Mouse (Mus musculus) limb, embryonic 15.5 days (tissue): ENCODE measurements around the gene Rsl1d1. TPM values are rescaled to one million over a fixed set of nuclear protein-coding genes. Genes with fewer than 3 reads are reported as not detected.

Source experiments
- ATAC-seq: fragments of 200-750 bp; cut with Nextera tagmentation; 2 replicates; pipeline ENCODE4 v1.8.0; 2017; ENCODE audit warnings: low read depth, moderate TSS enrichment; ENCODE audit not compliant: insufficient number of reproducible peaks, low FRiP score, low TSS enrichment
- H3K27ac ChIP-seq: fragments of 300-500 bp; sonication (generic); 2 replicates; pipeline ENCODE4 v1.5.1; 2015; ENCODE audit warnings: moderate library complexity, mild to moderate bottlenecking, inconsistent platforms
- H3K27me3 ChIP-seq: fragments of 300-500 bp; sonication (generic); 2 replicates; pipeline ENCODE4 v1.6.1; 2015; ENCODE audit warnings: inconsistent platforms
- H3K36me3 ChIP-seq: fragments of 300-500 bp; sonication (generic); 2 replicates; pipeline ENCODE4 v1.6.1; 2015; ENCODE audit warnings: inconsistent platforms
- H3K4me1 ChIP-seq: fragments of 300-500 bp; sonication (generic); 2 replicates; pipeline ENCODE4 v1.6.1; 2015; ENCODE audit warnings: inconsistent platforms
- H3K4me2 ChIP-seq: fragments of 300-500 bp; sonication (generic); 2 replicates; pipeline ENCODE4 v1.6.1; 2015; ENCODE audit warnings: mild to moderate bottlenecking, inconsistent platforms
- H3K4me3 ChIP-seq: fragments of 300-500 bp; sonication (generic); 2 replicates; pipeline ENCODE4 v1.5.1; 2015; ENCODE audit warnings: mild to moderate bottlenecking, inconsistent platforms
- H3K9ac ChIP-seq: fragments of 300-500 bp; sonication (generic); 2 replicates; pipeline ENCODE4 v1.6.1; 2015; ENCODE audit warnings: inconsistent platforms
- H3K9me3 ChIP-seq: fragments of 300-500 bp; sonication (generic); 2 replicates; pipeline ENCODE4 v1.6.1; 2016; ENCODE audit warnings: inconsistent platforms
- WGBS: fragments of 180-500 bp; shearing (Covaris S2); methylation state at CpG from one replicate; pipeline ENCODE4 v1.1.7; 2015; 5-methylcytosine and 5-hydroxymethylcytosine counted together
- polyA plus RNA-seq: library from polyadenylated mRNA; unstranded; fragments of >200 nt; fragmentation: Nextera tagmentation; extraction: Ambion mirVana; gene quantifications from 2 replicates; pipeline ENCODE4 v1.2.1, GENCODE M21; 2015

The Rsl1d1 gene
- polyA plus RNA-seq, result 156 and 160 TPM in 2 replicates

DNA sequence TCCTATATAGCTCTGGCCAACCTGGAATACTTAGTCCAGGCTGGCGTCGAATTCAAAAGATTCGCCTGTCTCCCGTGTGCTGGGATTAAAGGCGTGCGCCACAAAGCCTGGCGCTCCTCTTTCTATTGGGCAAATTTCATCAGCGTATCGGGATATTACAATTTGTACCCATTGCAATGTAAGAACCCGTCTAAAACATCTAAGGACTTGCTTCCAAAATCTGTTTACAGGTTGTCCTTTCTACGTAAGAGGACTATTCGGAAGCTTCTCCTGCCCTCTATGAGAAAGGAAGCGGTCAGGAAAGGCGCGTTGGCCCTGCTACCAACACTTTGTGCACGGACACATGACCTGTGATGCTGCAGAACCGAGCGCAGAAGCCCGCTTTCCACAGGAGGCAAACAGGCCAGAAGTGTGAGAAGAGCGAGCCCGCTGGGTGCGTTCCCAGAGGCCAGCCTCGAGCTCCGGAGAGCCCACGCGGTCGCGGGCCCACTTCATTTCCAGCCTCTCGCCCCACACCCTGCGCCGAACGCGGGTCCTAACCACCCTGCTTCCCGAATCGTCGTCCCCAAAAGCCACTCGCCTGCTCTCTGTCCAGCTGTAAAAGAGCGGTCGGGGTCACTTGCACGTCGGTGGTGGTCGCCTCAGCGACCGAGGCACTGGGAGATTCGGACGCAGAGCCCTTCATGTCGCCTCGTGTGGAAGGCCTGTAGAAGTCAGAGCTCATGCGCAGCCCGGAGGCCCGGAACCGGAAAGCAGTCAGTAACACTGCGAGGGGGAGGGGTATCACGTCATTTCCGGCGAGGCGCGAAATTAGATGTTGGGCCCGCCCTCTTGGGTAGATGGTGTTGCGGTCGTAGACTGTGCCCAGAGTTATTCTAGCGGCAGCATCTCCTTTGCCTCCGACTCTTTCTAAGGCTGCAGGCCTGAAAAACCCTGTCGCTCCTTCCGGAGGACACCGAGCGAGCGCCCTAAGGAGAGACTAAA lies at the start of gene Rsl1d1:
TSS of gene Rsl1d1 (minus strand) at position 761 of the 984 bp plus-strand sequence.
- H3K4me1 ChIP-seq, result peaks cover 28% of the 10 kb centered on the region
- H3K9me3 ChIP-seq, result no peaks in the 10 kb centered on the region
- WGBS, result under 1% methylated on average over 68 of the region's 68 CpGs
- ATAC-seq, result peak; percentile 97
- H3K27ac ChIP-seq, result peak within 1 kb of the TSS; percentile 88
- peaks cover 42% of the 10 kb centered on the region for H3K36me3 ChIP-seq
- no peaks in the 10 kb centered on the region for H3K27me3 ChIP-seq
- peak within 1 kb of the TSS; percentile 82 for H3K4me2 ChIP-seq
- H3K4me3 ChIP-seq, result peak within 1 kb of the TSS; percentile 73
- H3K9ac ChIP-seq, result peak within 1 kb of the TSS; percentile 74

DNA sequence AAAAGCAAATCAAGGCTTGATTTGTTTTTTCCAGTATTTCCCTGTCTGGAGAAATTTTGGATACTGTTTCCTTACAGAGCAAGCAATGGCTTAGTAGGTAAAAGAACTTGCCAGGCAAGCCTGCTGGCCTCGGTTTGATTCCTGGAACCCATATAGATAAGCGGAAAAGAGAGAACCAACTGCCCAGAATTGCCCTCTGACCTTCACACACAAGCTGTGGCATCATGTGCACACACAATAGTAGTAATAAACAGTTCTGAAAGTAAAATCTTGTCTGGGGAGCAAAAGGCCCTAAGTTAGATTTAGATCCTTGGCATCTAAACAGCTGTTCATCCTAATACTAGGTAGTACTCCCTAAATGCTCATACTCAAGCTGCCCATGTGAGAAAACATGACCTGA lies 44.7 kb upstream of the Rsl1d1 start:
- WGBS, result 77% methylated on average over 2 of the region's 2 CpGs
- Histone ChIP-seq H3K36me3 (peaks cover 3% of the 10 kb centered on the region; the same call in 1 of the 2 replicates), H3K4me1 (peaks cover 8% of the 10 kb centered on the region; the same call in 1 of the 2 replicates), H3K9ac (no peak overlapping the region), H3K9me3 (no peaks in the 10 kb centered on the region), H3K4me3 (no peak overlapping the region), H3K27me3 (no peaks in the 10 kb centered on the region), H3K27ac (no peak overlapping the region), H3K4me2 (no peak overlapping the region)
- no peak for ATAC-seq

DNA sequence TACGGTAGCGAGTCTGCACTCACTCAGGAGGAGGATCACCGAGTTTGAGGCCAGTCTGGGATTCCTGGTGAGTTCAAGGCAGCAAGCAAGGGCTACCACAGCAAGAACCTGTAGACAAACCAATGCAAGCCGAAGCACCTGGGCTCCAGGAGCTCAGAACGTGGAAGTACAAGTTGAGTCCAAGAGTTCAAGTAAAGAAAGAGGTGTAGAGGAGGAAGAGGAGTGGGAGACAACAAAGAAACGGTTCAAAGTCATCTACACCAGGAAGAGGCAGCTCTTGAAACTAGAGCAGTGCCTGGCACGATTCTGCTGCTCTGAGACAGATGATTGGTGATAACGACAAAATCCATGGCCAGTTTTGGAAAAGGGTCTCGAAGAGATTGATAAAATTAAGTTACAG lies 42.6 kb upstream of the Rsl1d1 start:
- H3K36me3 ChIP-seq, result peaks cover 3% of the 10 kb centered on the region; the same call in 1 of the 2 replicates
- H3K27ac ChIP-seq, result no peak overlapping the region
- no peaks in the 10 kb centered on the region for H3K4me1 ChIP-seq
- no peak overlapping the region for H3K4me2 ChIP-seq
- no peak overlapping the region for H3K4me3 ChIP-seq
- no peaks in the 10 kb centered on the region for H3K27me3 ChIP-seq
- H3K9ac ChIP-seq, result no peak overlapping the region
- 79% methylated on average over 9 of the region's 9 CpGs for WGBS
- no peaks in the 10 kb centered on the region for H3K9me3 ChIP-seq
- ATAC-seq, result no peak

DNA sequence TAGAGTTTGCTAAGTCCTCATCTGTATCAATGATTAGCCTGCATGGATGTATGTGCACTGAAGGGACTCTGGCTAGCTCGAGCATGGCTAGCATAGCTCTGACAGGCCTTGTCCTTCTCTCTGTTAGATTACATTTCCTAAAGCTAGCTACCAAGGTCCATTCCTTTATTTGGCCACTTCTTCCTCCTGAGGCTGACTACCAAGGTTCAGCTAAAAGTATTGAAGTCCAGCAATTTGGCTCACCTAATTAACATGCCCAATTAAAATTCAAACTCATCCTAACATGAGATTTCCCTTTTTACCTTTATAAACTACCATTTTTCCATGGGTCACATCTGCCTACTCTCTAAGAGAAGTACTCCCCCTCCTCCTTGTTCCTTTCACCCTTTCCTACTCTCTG lies 39.3 kb upstream of the Rsl1d1 start:
- ATAC-seq, result no peak
- Histone ChIP-seq H3K27ac (no peak overlapping the region), H3K4me2 (no peak overlapping the region), H3K9ac (no peak overlapping the region), H3K36me3 (peaks cover 13% of the 10 kb centered on the region), H3K27me3 (no peaks in the 10 kb centered on the region), H3K4me1 (no peaks in the 10 kb centered on the region), H3K9me3 (no peaks in the 10 kb centered on the region), H3K4me3 (no peak overlapping the region)
- 76% methylated on average over 1 of the region's 1 CpGs for WGBS

DNA sequence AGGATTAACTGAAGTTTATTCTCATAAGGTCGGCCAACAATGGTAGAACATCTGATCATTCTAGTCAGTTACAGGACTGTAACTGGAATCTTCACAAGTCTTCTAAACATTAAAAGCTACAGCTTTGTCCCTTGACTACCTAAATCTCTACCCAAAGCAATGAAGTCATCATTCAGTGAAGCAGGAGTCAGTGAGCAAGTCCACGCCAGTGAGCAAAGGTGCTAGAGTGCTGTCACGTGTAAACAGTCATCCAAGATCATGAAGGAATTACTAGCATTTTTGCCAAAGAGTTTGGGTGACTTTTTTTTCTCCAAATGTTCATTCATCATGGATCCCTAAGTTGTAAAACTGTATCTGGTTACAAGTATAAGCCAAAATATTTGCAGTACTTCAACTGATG lies 14.7 kb upstream of the Rsl1d1 start:
- peaks cover 60% of the 10 kb centered on the region for H3K36me3 ChIP-seq
- no peaks in the 10 kb centered on the region for H3K4me1 ChIP-seq
- no peaks in the 10 kb centered on the region for H3K9me3 ChIP-seq
- no peak overlapping the region for H3K4me3 ChIP-seq
- no peak overlapping the region for H3K27ac ChIP-seq
- no peak overlapping the region for H3K9ac ChIP-seq
- no peak for ATAC-seq
- 84% methylated on average over 3 of the region's 3 CpGs for WGBS
- no peak overlapping the region for H3K4me2 ChIP-seq
- no peaks in the 10 kb centered on the region for H3K27me3 ChIP-seq

DNA sequence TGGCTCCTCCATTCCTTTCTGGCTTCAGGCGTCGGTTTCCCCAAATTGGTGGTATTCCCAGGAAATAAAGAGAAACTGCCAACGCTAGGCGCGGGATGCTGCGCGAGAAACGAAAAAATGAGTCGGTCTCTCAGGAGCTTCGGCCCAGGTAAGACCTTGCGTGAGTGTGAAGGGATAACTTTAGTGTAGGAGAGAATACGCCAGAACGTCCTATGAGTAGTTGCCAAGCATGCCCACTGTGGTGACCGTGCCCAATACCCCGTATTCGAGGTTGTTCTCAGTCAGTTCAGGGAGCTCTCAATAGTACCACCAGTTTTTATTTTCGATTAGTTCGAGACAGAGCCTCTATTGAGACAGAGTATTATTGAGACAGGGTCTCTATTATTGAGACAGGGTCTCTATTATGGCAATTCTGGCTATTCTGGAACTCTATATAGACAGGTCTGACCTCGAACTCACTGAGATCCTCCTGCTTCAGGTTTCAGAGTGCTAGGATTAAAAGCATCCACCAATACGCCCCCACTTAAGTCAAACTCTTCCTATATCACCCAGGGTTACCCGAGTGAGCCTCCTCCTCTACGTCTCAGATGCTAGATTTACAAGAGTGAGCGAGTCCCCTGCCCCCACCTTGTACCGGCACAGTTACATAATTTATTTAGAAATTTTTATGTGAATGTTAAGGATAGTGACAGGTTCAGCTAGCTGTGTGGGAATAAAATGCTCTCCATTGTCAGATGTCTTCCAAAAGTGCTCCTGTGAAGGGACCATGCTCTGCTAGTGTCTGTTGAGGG lies 664 bp upstream of the Rsl1d1 start:
- Histone ChIP-seq H3K9me3 (no peaks in the 10 kb centered on the region), H3K27ac (peak overlapping the region; percentile 88), H3K27me3 (no peaks in the 10 kb centered on the region), H3K4me1 (peaks cover 25% of the 10 kb centered on the region), H3K4me2 (peak overlapping the region; percentile 82), H3K4me3 (peak overlapping the region; percentile 73), H3K36me3 (peaks cover 39% of the 10 kb centered on the region), H3K9ac (peak overlapping the region; percentile 72)
- no peak for ATAC-seq
- 6% methylated on average over 24 of the region's 24 CpGs for WGBS

DNA sequence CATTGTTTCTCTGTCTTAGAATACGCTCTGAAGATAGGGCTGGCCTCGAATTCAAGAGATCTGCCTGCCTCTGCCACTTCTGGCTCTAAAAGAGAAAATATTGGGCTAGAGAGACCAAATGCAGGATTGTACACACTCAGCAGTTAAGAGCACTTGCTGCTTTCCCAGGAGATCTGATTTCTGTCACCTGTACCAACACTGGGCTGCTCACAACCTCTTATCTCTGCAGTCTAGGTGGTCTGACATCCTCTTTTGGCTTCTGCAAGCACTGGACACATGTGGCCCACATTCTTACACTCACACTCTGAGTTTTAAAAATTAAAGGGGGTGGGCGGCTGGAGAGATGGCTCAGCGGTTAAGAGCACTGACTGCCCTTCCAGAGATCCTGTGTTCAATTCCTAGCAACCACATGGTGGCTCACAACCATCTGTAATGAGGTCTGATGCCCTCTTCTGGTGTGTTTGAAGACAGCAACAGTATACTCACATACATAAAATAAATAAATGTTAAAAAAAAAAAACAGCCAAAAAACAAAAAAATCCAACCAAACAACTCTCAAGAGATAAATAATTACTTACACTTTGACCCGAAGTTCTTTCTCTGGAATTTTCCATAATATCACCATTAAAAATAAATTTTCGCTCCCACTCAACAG lies 1.3 kb downstream of the Rsl1d1 start:
- Histone ChIP-seq H3K27ac (no peak overlapping the region), H3K4me1 (peaks cover 28% of the 10 kb centered on the region), H3K9ac (no peak overlapping the region), H3K4me2 (peak overlapping the region; percentile 82), H3K4me3 (peak overlapping the region; percentile 73), H3K9me3 (no peaks in the 10 kb centered on the region), H3K27me3 (no peaks in the 10 kb centered on the region), H3K36me3 (peaks cover 44% of the 10 kb centered on the region)
- no peak for ATAC-seq
- WGBS, result 70% methylated on average over 6 of the region's 6 CpGs

DNA sequence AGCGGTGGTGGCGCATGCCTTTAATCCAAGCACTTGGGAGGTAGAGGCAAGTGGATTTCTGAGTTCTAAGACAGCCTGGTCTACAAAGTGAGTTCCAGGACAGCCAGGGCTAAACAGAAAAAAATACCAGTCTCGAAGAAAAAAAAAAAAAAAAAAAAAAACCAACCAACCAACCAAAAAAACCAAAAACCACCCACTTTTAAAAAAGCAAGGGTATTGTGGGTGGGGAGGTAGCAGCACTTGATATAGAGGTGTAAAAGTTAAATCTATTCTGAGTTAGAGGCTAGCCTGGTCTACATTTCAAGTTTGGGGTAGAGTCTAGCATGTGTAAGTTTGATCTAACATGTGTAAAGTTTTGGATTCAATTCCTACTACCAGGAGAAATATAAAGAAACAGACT lies 2.9 kb downstream of the Rsl1d1 start:
- Histone ChIP-seq H3K27me3 (no peaks in the 10 kb centered on the region), H3K9me3 (no peaks in the 10 kb centered on the region), H3K4me3 (no peak overlapping the region), H3K4me1 (peaks cover 28% of the 10 kb centered on the region), H3K9ac (no peak overlapping the region), H3K27ac (no peak overlapping the region), H3K4me2 (no peak overlapping the region), H3K36me3 (peaks cover 59% of the 10 kb centered on the region)
- no peak for ATAC-seq
- WGBS, result 96% methylated on average over 3 of the region's 3 CpGs

DNA sequence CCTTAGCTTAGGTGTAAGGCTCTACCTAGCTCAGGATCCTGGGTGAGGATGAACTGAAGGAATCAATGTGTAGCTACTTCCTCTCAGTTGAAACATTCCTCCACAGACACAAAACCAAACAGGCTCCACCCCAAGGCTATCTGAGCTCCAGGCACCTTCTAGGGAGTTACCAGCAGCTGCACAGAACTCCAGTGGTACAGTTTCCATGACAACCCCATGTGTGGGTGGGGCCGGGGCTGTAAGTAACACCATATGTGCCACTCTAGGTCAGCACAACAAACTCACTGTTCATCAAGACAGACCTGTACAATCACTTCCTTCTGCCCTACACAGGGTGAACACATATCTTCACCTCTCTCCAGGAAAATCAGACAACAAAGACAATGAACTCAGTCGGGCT lies 4.7 kb downstream of the Rsl1d1 start:
- Histone ChIP-seq H3K36me3 (peaks cover 77% of the 10 kb centered on the region), H3K27me3 (no peaks in the 10 kb centered on the region), H3K4me3 (no peak overlapping the region), H3K9ac (no peak overlapping the region), H3K27ac (no peak overlapping the region), H3K9me3 (no peaks in the 10 kb centered on the region), H3K4me1 (peaks cover 13% of the 10 kb centered on the region), H3K4me2 (no peak overlapping the region)
- no peak for ATAC-seq
- 21% methylated on average over 2 of the region's 2 CpGs for WGBS

DNA sequence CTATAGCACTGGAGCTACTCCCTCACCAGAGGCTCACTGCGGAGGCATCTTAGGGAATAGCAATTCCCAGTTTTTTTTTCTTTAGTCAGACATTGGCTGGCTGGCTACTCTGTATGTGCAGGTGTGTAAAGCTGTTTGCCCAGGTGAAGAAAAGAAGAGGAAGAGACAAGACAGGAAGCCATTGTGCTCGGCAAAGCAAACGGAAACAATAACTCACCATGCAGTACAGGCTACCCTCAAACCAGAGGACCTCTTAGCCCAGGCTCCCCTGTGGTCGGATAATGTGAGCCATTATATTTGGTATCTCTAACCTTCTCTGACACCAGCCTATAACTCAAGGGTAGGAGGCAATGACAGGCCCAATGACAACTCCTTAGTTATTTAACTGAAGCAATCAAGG lies 6.1 kb downstream of the Rsl1d1 start:
- Histone ChIP-seq H3K4me2 (no peak overlapping the region), H3K4me1 (peaks cover 11% of the 10 kb centered on the region), H3K9me3 (no peaks in the 10 kb centered on the region), H3K27ac (no peak overlapping the region), H3K9ac (no peak overlapping the region), H3K27me3 (no peaks in the 10 kb centered on the region), H3K4me3 (no peak overlapping the region), H3K36me3 (peaks cover 89% of the 10 kb centered on the region)
- WGBS, result 85% methylated on average over 4 of the region's 4 CpGs
- no peak for ATAC-seq

DNA sequence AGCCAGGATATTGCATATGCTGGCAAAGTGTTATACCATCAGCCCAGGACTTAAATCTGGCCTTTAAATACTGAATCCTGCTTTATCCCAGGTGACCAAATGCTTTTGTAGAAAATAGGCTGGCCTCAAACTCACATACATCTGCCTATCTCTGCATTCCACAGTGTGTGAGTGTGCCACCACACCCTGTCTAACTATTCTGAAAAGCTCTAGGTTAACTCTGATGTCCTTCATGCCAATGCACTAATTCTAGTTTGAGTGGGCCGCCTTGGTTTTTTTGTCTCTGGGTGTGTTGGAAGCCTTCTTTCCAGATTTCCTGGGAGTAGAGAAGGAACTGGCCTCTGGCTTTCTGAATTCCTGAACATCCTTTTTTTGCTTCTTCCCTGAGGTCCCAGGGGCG lies 9.9 kb downstream of the Rsl1d1 start:
- Histone ChIP-seq H3K4me3 (no peak overlapping the region), H3K4me1 (no peaks in the 10 kb centered on the region), H3K27ac (no peak overlapping the region), H3K36me3 (peaks cover 59% of the 10 kb centered on the region), H3K4me2 (no peak overlapping the region), H3K9ac (no peak overlapping the region), H3K9me3 (no peaks in the 10 kb centered on the region), H3K27me3 (no peaks in the 10 kb centered on the region)
- WGBS, result 89% methylated on average over 2 of the region's 2 CpGs
- ATAC-seq, result no peak
